Mouse (Mus musculus) left cerebral cortex, adult 2 months (tissue): ENCODE results near the gene Hebp2. TPM values are rescaled to one million over a fixed set of nuclear protein-coding genes. Genes with fewer than 3 reads are reported as not detected.
"Not testable (repeated sequence)": the region's sequence is repeated elsewhere in the genome, so short reads cannot be mapped to it uniquely, and the experiment has no call there.

Experiments
- DNase-seq, 2 experiments: peaks; one replicate each; pipeline ENCODE4 v3.0.0; 2021 to 2022; ENCODE audit warnings: low spot score in 2 of 2, mixed read lengths in 1 of 2; ENCODE audit errors: extremely low spot score in 1 of 2
- H3K27ac ChIP-seq: fragments of 200-600 bp; 2 replicates; pipeline ENCODE4 v1.8.1; 2022
- H3K4me3 ChIP-seq: fragments of 200-600 bp; 2 replicates; pipeline ENCODE4 v1.8.1; 2022
- CTCF ChIP-seq: fragments of 200-600 bp; IDR thresholded peaks from 2 replicates; pipeline ENCODE4 v1.8.1; 2022; ENCODE audit warnings: antibody characterized with exemption, mild to moderate bottlenecking, moderate library complexity
- intact Hi-C: fragments of 180-260 bp; cut with DNase I; formaldehyde crosslinking; loops from one replicate; pipeline ENCODE4 v1.15.1; 2025
- long read RNA-seq, 2 experiments: library from polyadenylated mRNA; stranded (forward); transcript quantifications; one replicate each; pipeline ENCODE4 v2.0.0; 2021; ENCODE audit warnings: borderline mapping rate in 2 of 2
- total RNA-seq, 2 experiments: library from RNA; stranded (reverse); gene quantifications; 2 replicates each; pipeline ENCODE4 v1.2.3; 2021

Hebp2 gene
- total RNA-seq, result 1 to 10 TPM; 3.8 TPM
- long read RNA-seq, experiment 1, partial matches to known transcripts, result 0 of 3 reads
- long read RNA-seq, experiment 1, other reads (novel, unspliced or antisense), result 0 of 3 reads
- long read RNA-seq, experiment 2, partial matches to known transcripts, result 0 of 1 reads
- long read RNA-seq, experiment 2, other reads (novel, unspliced or antisense), result 0 of 1 reads

- Histone ChIP-seq H3K27ac (peak within 1 kb of the TSS; percentile 36; the same call in 1 of the 2 replicates), H3K4me3 (peak within 1 kb of the TSS; percentile 70)
- TF ChIP-seq CTCF, result peak; percentile 69
- DNase-seq, result peak; percentile 54 to 73
- intact Hi-C loops, result no loop called here
These were observed at the start of gene Hebp2 for GRCm38 (mm10) chr10:18545813-18546235. TSS of gene Hebp2 (minus strand) at chr10:18546076.

- intact Hi-C loops, result no loop called here
- TF ChIP-seq CTCF, result no peak
- Histone ChIP-seq H3K4me3 (no peak overlapping the region), H3K27ac (no peak overlapping the region)
- DNase-seq, result no peak
These were observed 43.6 kb upstream of the Hebp2 start for GRCm38 (mm10) chr10:18589455-18589854.

- intact Hi-C loops, result no loop called here
- H3K27ac ChIP-seq, result no peak overlapping the region
- TF ChIP-seq CTCF, result no peak
- no peak for DNase-seq
- H3K4me3 ChIP-seq, result no peak overlapping the region
These were observed 38.3 kb upstream of the Hebp2 start for GRCm38 (mm10) chr10:18584188-18584587.

- intact Hi-C loops, result no loop called here
- peak; percentile 32 for TF ChIP-seq CTCF
- no peak for DNase-seq
- Histone ChIP-seq H3K4me3 (no peak overlapping the region), H3K27ac (no peak overlapping the region)
These were observed 26.7 kb upstream of the Hebp2 start for GRCm38 (mm10) chr10:18572581-18572980.

GRCm38 (mm10) chr10:18562940-18563339, 17.1 kb upstream of the Hebp2 start:
- intact Hi-C loops, result loop anchor here (2.0 kb wide), 2 partner anchors 278 to 342 kb away; no protein-coding TSS in a partner anchor
- peak; percentile 82 for TF ChIP-seq CTCF
- peak; percentile 63 to 77 for DNase-seq
- no peak overlapping the region for H3K27ac ChIP-seq
- H3K4me3 ChIP-seq, result no peak overlapping the region

GRCm38 (mm10) chr10:18561445-18561844, 15.6 kb upstream of the Hebp2 start:
- DNase-seq, result no peak
- no peak; the same call in 1 of the 2 replicates for TF ChIP-seq CTCF
- no peak overlapping the region for H3K27ac ChIP-seq
- no peak overlapping the region for H3K4me3 ChIP-seq
- intact Hi-C loops, result no loop called here

- intact Hi-C loops, DNase-seq, H3K27ac ChIP-seq, H3K4me3 ChIP-seq: not testable (repeated sequence)
These were observed 13.2 kb upstream of the Hebp2 start for GRCm38 (mm10) chr10:18559076-18559475.

- Histone ChIP-seq H3K4me3 (peak overlapping the region; percentile 34), H3K27ac (no peak overlapping the region)
- DNase-seq, result peak in 1 of 2 experiments; percentile 16
- intact Hi-C loops, result no loop called here
- TF ChIP-seq CTCF, result no peak
These were observed 3.7 kb upstream of the Hebp2 start for GRCm38 (mm10) chr10:18549321-18550216.

- no peak for DNase-seq
- Histone ChIP-seq H3K27ac (no peak overlapping the region), H3K4me3 (no peak overlapping the region)
- intact Hi-C loops, result no loop called here
- no peak for TF ChIP-seq CTCF
These were observed 1.5 kb upstream of the Hebp2 start for GRCm38 (mm10) chr10:18547381-18547780.

- no peak for TF ChIP-seq CTCF
- no peak for DNase-seq
- Histone ChIP-seq H3K27ac (peak overlapping the region; percentile 36; the same call in 1 of the 2 replicates), H3K4me3 (peak overlapping the region; percentile 70)
- intact Hi-C loops, result no loop called here
These were observed 567 bp downstream of the Hebp2 start for GRCm38 (mm10) chr10:18545309-18545708.

- TF ChIP-seq CTCF, result no peak
- intact Hi-C loops, result no loop called here
These were observed 9.0 kb downstream of the Hebp2 start for GRCm38 (mm10) chr10:18536889-18537288.

GRCm38 (mm10) chr10:18532293-18532692, 13.6 kb downstream of the Hebp2 start:
- DNase-seq, result no peak
- TF ChIP-seq CTCF, result no peak
- intact Hi-C loops, result no loop called here
- Histone ChIP-seq H3K27ac (no peak overlapping the region), H3K4me3 (no peak overlapping the region)

More at GRCm38 (mm10) chr10:18536889-18537288, 9.0 kb downstream of the Hebp2 start:
- no peak overlapping the region for H3K27ac ChIP-seq
- DNase-seq, result no peak
- H3K4me3 ChIP-seq, result no peak overlapping the region
